Mouse (Mus musculus) heart, adult 2 months (tissue): ENCODE results near the gene Ubxn4.

Source experiments
- CTCF ChIP-seq: fragments of 200-600 bp; IDR thresholded peaks from 2 replicates; pipeline ENCODE4 v1.8.1; 2022; ENCODE audit warnings: antibody characterized with exemption, mild to moderate bottlenecking, moderate library complexity
- EP300 ChIP-seq: fragments of 200-500 bp; IDR thresholded peaks from 2 replicates; pipeline ENCODE4 v1.6.1; 2011; ENCODE audit warnings: low read depth, low read length, control low read depth; ENCODE audit not compliant: insufficient read depth
- POLR2A ChIP-seq: fragments of 200-500 bp; IDR thresholded peaks from 2 replicates; pipeline ENCODE4 v1.6.1; 2011; ENCODE audit warnings: mild to moderate bottlenecking, low read depth, low read length, control low read depth; ENCODE audit not compliant: insufficient read depth

DNA sequence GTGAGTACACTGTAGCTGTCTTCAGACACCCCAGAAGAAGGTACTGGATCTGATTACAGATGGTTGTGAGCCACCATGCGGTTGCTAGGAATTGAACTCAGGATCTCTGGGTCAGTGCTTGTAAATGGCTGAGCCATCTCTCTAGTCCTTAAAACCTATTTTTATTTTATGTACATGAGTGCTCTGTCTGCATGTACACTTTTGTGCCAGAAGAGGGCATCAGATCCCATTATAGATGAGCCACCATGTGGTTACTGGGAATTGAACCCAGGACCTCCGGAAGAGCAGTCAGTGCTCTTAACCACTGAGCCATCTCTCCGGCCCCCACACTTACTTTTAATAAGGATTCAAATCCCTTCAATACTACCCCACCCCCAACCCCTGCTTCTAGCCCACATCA is 39.2 kb downstream of the Ubxn4 start:
- 0 out of 2 replicates have a peak, but pooled peaks have one; percentile 18 for TF ChIP-seq CTCF
- TF ChIP-seq POLR2A: no peak
- no peak for TF ChIP-seq EP300
